Mouse (Mus musculus) adrenal gland, postnatal 25 days (tissue): Measurements from ENCODE around the gene Cbx2. TPM values are rescaled to one million over a fixed set of nuclear protein-coding genes. Genes with fewer than 3 reads are reported as not detected.

Source experiments
- DNase-seq: peaks from one replicate; pipeline ENCODE4 v3.0.0; 2021; ENCODE audit warnings: mixed read lengths
- total RNA-seq: library from RNA; stranded (reverse); gene quantifications from 2 replicates; pipeline ENCODE4 v1.2.3, GENCODE M21; 2021

Cbx2 gene
- total RNA-seq, 1 experiment from 2014 or later, result 8.9 TPM

DNA sequence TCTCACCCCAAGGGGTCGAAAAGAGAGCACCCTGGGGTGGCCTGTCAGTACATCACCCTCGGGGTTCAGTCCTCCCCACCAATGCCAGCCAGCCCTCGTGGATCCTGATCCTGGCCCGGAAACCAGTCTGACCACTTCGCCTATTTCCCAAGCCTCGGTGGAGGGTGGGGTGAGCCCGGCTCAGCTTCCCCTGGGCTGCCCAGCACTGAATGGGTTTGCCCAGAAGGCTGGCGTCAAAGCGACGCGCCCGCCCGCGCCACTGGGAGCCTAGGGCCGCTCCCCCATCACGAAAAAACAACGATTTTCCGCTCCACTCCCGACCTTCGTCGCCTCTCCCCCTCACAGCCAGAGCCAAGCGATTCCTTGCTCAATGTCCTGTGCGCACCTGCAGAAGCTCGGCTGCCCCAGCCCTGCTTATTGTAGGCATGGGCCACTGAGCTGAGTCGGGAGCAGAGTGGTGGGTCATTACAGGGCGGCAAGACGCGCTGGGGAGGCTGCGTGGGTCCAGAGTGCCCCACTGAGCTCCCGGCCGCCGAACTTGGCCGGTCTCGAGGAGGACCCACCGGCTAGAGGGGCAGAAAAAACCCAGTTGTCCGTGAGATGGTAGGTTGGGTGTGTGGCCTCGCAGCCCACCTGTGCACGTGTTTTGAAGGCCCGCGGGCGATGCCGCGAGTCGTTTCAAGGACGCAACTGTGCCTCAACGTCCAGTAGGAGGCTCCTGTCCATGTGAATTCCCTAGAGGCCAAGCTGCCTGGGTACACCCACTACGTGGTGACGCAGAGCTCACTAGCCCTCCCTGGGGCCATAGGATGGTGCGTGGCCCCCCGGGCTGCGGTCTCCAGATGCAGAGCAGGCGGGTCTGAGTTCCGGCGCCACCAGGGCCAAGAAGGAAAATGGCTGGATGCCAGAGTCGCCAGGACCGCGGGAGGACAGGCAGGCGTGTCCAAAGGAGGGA lies 35.6 kb downstream of the Cbx2 start:
- DNase-seq, result no peak

DNA sequence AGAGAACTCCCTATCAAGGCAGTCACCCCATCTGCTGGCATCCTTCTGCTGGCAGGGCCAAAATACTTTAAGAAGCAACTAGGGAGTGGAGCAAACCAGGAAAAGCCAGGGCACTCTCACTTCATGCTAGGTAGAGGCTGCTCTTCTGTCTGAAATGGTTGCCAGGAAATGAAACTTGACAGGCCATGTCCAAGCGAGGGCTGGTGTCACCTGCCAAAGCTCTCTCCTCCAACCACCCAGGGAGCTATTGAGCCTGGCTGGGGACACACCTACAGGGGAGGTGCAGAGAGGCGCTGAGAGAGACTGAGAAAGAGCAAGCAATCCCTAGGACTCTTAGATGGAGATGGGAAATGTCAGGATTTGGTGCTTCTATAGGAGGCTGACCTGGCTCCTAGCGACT lies 36.5 kb downstream of the Cbx2 start:
- no peak for DNase-seq

DNA sequence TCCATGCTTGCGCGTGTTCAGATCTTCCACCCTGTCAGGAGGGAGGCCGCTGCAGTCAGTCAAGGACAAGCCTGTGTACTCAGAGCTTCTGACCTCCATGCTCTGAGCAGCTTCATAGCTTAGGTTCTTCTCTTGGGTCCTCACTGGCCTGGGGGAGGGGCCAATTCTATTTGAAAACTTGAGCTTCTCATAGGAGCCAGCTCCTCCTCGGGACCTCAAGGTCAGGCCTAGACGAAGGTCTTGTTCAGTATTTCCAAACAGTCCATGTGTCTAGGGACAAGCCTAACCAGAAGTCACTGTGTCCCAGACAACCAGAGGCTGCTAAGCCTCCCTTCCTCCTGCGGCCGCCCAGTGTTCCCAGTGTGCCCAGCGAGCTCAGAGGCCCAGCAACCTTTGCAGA lies 44.1 kb downstream of the Cbx2 start:
- no peak for DNase-seq

DNA sequence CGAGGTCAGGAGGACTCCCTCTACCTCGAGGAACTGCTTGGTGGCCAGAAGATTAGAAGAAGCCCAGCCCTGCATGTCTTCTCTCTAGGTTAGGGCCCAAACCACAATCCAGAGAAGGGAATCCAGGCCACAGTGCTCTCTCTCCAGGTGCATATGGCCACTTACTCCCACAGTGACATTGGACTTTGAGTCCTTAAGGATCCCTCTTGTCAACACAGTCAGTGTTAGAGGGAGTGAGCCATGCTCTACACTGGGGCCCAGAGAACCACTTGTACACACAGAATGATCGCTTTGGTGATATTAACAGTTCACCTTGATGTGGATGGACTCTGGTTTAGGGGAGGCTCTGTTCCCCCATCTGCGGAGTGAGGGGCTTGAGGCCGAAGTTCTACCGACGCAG lies 49.5 kb downstream of the Cbx2 start:
- no peak for DNase-seq

DNA sequence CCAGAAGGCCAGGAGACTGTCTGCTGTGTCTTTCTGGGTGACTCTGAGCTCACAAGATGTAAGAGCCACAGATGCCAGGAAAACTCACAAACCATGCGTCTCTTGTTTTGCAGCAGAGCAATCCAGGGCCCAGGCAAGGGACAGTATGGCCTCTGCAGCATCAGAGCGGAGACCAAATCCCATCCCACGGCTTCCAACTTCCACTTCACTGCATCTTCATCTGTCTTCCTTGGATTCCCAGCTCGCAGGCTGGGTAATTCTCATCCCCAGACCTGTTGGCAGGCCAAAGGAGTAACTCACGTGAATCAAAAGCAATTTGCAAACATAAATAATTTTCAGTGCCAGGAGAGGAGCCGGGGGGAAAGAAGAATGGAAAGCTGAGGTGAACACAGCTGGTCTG lies 50.2 kb downstream of the Cbx2 start:
- no peak for DNase-seq

DNA sequence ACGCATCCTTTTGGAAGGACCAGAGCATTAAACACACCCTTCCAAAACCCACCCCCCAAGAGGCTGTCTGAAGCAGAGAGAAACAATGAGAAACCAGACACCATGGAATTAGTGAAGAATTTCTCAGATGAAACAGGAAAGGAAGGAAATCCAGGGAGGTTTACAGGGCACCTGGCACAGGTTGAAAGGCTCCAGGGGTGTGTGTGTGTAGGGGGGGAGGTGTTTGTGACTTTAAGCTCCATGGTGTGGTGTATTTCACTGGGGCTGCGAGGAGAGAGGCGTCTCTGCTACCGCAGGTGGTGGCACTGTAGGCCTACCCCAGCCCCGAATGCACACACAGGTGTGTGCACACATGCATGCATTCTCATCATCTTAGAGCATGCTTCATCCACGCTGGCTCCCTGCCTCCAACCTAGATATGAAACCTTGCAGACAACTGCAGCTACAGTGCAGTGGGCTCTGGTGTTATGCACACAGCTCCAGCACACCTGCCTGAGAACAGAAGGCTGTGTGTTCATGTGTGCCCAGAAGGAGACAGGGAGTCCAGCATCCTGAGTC lies 51.2 kb downstream of the Cbx2 start:
- no peak for DNase-seq

DNA sequence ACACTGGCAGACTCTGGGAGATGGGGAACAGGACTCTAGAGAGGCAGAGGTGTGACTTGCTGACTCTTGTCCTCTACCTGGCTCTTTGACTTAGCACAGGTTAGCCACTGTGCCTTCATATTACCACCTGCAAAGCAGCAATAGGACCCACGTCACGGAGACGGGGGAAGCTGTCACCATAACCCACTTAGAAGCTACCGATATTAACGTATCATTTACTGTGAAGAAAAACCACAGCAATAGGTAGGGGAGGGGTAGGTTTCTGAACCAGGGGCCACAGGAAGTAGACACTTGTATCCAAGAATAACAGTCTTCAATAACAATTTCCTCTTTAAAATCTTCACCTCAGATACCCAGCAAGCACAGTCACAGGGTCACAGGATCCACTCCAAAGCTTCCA lies 53.0 kb downstream of the Cbx2 start:
- no peak for DNase-seq

DNA sequence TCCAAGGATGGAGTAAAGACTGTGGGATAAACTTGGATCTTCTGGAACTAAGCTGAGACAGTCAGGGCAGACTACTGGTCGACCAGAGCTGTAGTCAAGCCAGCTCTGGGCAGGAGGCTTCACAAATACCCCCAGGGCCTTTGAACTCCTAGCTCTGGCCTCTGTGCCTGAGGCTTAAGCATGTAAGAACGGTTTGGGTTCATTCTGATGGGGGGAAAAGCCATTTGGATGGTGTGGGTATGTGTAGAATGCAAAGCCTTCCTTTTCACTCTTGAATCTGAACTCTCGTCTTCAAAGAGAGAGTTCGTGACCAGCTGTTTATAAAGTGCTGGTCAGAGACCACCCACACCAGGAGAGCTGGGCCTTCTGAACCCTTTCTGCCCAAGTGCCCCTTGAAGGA lies 55.0 kb downstream of the Cbx2 start:
- DNase-seq, result no peak

DNA sequence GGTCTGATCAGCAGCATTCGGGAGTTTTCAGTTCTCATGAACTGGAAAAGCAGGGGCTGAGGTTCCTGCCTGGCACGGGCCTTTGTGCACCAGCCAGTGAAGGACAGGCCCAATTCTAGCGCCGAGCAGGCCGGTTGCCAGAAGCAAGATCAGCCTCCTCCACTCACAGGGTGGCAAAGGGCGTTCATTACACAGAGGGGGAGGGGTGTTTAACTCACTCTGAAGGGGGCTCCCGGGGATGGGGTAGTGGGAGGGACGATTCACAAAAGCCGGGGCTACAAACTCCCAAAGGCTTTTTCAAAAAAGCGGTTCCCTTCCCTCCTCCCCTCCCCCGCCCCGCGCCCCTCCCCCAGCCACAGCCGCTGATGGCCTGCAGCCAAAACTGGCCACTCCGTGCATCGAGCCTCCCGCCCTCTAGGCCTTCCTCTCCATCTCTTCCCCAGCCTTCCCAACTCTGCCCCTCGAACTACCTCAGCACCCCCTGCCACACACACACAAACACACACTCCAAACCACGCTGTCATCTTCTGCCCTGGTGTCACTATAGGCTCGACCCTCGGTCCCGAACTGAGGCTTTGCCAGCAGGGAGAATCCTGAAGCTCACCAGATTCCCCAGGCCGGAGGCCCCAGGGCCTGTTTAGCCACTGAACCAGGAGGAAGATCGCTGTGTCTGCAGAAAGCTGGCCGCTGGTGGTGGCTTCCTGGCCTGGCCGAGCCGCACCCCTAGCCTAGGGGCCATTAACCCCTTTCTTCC lies 56.1 kb downstream of the Cbx2 start:
- DNase-seq, result peak; percentile 76

DNA sequence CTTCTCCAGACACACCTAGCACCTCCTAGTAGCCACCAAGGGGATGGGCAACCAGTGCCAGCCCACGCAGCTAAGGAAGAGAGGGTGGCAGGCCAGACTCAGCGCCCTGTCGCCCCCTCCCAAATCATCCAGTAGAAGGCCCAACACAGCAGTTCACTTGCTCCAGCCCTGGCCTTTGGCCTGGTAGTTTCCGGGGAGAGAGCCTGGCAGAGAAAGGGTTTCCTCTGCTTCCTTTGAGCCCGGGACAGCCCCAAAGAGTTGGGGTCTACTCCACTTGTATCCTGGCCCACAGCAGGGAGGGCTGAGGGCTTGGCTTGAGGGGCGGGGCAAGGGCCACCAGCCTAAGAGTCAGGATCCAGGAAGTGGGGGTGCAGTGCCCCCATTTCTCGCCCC lies 56.7 kb downstream of the Cbx2 start:
- DNase-seq, result no peak

DNA sequence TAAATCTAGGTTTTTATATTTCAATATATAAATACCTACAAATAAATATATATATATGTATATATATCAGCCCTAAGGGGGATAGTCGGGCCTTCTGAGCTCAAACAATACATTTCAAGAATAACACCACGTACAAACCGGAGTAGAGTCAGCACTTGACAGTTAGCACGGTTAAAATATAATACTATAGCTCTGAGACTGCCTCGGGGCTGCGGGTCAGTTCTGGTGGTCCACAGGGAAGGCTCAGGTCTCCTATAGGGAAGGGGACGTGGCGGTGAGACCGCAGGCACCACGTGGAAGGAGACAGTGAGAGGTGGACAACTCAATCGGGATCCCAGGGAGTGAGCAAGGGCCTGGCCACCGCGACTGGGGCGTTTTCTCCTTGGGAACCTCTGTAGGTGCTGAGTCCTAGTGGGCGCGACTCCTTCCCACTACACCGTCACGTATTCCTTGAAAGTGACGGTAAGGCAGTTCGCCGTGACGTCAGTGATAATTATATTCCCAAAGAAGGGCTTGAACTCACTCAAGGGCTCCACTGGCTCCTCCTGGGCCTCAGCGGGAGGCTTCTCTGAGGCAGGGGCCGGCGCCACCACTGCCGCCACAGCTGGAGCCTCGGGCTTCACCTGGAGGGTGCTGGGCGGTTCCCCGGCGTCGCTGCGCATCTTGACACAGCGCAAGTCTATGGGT lies 57.8 kb downstream of the Cbx2 start:
- DNase-seq, result no peak

Other genes starting within 250 kb of the Cbx2 start
- 6.2 and 7.2 TPM in 2 replicates for gene Rbfox3, start 111.4 kb upstream of the Cbx2 start, total RNA-seq
- gene Enpp7, start 34.8 kb upstream of the Cbx2 start, total RNA-seq, result not detected in 2 replicates
- 9.2 and 13.0 TPM in 2 replicates for gene Cbx8, start 18.0 kb downstream of the Cbx2 start, total RNA-seq
- 100 and 121 TPM in 2 replicates for gene Cbx4, start 63.3 kb downstream of the Cbx2 start, total RNA-seq
- 12.7 and 14.3 TPM in 2 replicates for gene Tbc1d16, start 205.5 kb downstream of the Cbx2 start, total RNA-seq
- gene Ccdc40, start 205.6 kb downstream of the Cbx2 start, total RNA-seq, result 0.29 and 1.7 TPM in 2 replicates
- 101 and 102 TPM in 2 replicates for gene Gaa, start 244.9 kb downstream of the Cbx2 start, total RNA-seq